Mouse (Mus musculus) stomach, postnatal 0 days (tissue): Measurements from ENCODE around the gene Mdk. TPM values are rescaled to one million over a fixed set of nuclear protein-coding genes. Genes with fewer than 3 reads are reported as not detected.

ENCODE experiments used
- ATAC-seq: fragments of 200-750 bp; cut with Nextera tagmentation; 2 replicates; pipeline ENCODE4 v1.8.0; 2017; ENCODE audit not compliant: low FRiP score, low TSS enrichment
- DNase-seq: peaks from one replicate; pipeline ENCODE4 v3.0.0-alpha.2; 2016; ENCODE audit warnings: low spot score
- H3K27ac ChIP-seq: fragments of 300-500 bp; sonication (generic); replicated peaks from 2 replicates; pipeline ENCODE4 v1.5.1; 2014; ENCODE audit warnings: mild to moderate bottlenecking, control low read depth
- H3K27me3 ChIP-seq: fragments of 300-500 bp; sonication (generic); 2 replicates; pipeline ENCODE4 v1.6.1; 2014; ENCODE audit warnings: low read length; ENCODE audit not compliant: control insufficient read depth, insufficient read depth
- H3K36me3 ChIP-seq: fragments of 300-500 bp; sonication (generic); 2 replicates; pipeline ENCODE4 v1.6.1; 2014; ENCODE audit warnings: low read length, mixed read lengths; ENCODE audit not compliant: control insufficient read depth, insufficient read depth
- H3K4me1 ChIP-seq: fragments of 300-500 bp; sonication (generic); replicated peaks from 2 replicates; pipeline ENCODE4 v1.6.1; 2014; ENCODE audit warnings: antibody characterized with exemption; ENCODE audit not compliant: control insufficient read depth, insufficient read depth
- H3K4me2 ChIP-seq: fragments of 300-500 bp; sonication (generic); replicated peaks from 2 replicates; pipeline ENCODE4 v1.6.1; 2014; ENCODE audit warnings: low read depth, mild to moderate bottlenecking, control low read depth, moderate library complexity
- H3K4me3 ChIP-seq: fragments of 300-500 bp; sonication (generic); 2 replicates; pipeline ENCODE4 v1.5.1; 2014; ENCODE audit warnings: low read depth, low read length, control low read depth
- H3K9ac ChIP-seq: fragments of 300-500 bp; sonication (generic); 2 replicates; pipeline ENCODE4 v1.6.1; 2014; ENCODE audit warnings: mild to moderate bottlenecking, low read length, control low read depth, mixed read lengths
- H3K9me3 ChIP-seq: fragments of 300-500 bp; sonication (generic); 2 replicates; pipeline ENCODE4 v1.6.1; 2016; ENCODE audit warnings: low read length; ENCODE audit not compliant: control insufficient read depth
- CTCF ChIP-seq: IDR thresholded peaks from 2 replicates; pipeline ENCODE4 v1.5.1; 2016; ENCODE audit warnings: antibody characterized with exemption, low read depth, mild to moderate bottlenecking, moderate library complexity
- EP300 ChIP-seq: optimal IDR thresholded peaks from 2 replicates; pipeline ENCODE3; 2016; ENCODE audit warnings: antibody characterized with exemption
- WGBS: fragments of 180-500 bp; shearing (Covaris S2); extraction: QIAGEN DNeasy Blood & Tissue Kit; methylation state at CpG from one replicate; pipeline ENCODE4 v1.1.7; 2014; 5-methylcytosine and 5-hydroxymethylcytosine counted together
- polyA plus RNA-seq: library from polyadenylated mRNA; unstranded; fragments of >200 nt; fragmentation: Nextera tagmentation; extraction: Ambion mirVana; gene quantifications from 2 replicates; pipeline ENCODE4 v1.2.1, GENCODE M21; 2015

Gene Mdk
- polyA plus RNA-seq, 1 experiment from 2014 or later = 157 TPM

DNA sequence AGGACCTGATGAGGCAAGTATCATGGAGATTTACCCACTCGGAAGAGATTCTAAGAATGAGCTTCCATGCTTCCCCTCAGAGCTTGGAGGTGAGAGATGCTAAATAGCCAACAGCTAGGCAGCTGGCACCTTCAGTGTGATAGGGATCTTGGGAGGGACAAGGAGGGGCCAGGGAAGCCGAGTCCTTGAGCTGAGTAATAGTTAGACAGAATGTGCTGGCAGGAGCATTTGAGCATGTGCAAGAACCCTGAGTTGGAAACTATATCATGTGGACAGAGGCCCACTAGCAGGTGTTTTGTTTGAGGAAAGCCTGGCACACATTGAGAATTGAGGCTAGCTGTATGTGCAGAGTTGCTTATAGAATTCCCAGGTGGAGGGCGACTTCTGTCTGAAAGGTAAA, 19.5 kb downstream of the Mdk start:
- Histone ChIP-seq H3K36me3 (peaks cover 19% of the 10 kb centered on the region), H3K4me3 (no peak overlapping the region), H3K4me2 (no peak overlapping the region), H3K4me1 (no peaks in the 10 kb centered on the region), H3K9ac (no peak overlapping the region), H3K9me3 (no peaks in the 10 kb centered on the region), H3K27ac (no peak overlapping the region), H3K27me3 (no peaks in the 10 kb centered on the region)
- 51% methylated on average over 3 of the region's 3 CpGs for WGBS
- ATAC-seq = peak; percentile 72
- peak; percentile 34 for DNase-seq
- TF ChIP-seq EP300 (no peak), CTCF (no peak)

- Histone ChIP-seq H3K4me2 (no peak overlapping the region), H3K27ac (peak overlapping the region; percentile 40; the same call in 1 of the 2 replicates), H3K9me3 (no peaks in the 10 kb centered on the region), H3K4me3 (no peak overlapping the region), H3K27me3 (no peaks in the 10 kb centered on the region), H3K36me3 (peaks cover 5% of the 10 kb centered on the region; the same call in 1 of the 2 replicates), H3K9ac (no peak overlapping the region), H3K4me1 (no peaks in the 10 kb centered on the region; the same call in 1 of the 2 replicates)
- ATAC-seq = 0 out of 2 replicates have a peak, but pooled peaks have one; percentile 32
- WGBS = 75% methylated on average over 2 of the region's 2 CpGs
- DNase-seq = no peak
- TF ChIP-seq EP300 (no peak), CTCF (no peak)
Observed at GRCm38 (mm10) chr2:91906141-91906540, 26.0 kb downstream of the Mdk start.

GRCm38 (mm10) chr2:91904618-91905307, 27.3 kb downstream of the Mdk start:
- Histone ChIP-seq H3K4me1 (no peaks in the 10 kb centered on the region; the same call in 1 of the 2 replicates), H3K36me3 (peaks cover 7% of the 10 kb centered on the region), H3K27ac (peak overlapping the region; percentile 45; the same call in 1 of the 2 replicates), H3K4me3 (no peak overlapping the region), H3K4me2 (no peak overlapping the region), H3K27me3 (no peaks in the 10 kb centered on the region), H3K9ac (no peak overlapping the region), H3K9me3 (no peaks in the 10 kb centered on the region)
- ATAC-seq (peak; percentile 59; the same call in 1 of the 2 replicates), DNase-seq (peak; percentile 23)
- TF ChIP-seq EP300 = no peak
- no peak for TF ChIP-seq CTCF
- 59% methylated on average over 5 of the region's 5 CpGs for WGBS

GRCm38 (mm10) chr2:91903171-91903925, 28.7 kb downstream of the Mdk start:
- WGBS = 88% methylated on average over 3 of the region's 3 CpGs

GRCm38 (mm10) chr2:91902336-91902735, 29.8 kb downstream of the Mdk start:
- Histone ChIP-seq H3K9ac (no peak overlapping the region), H3K4me2 (no peak overlapping the region), H3K9me3 (no peaks in the 10 kb centered on the region), H3K4me1 (no peaks in the 10 kb centered on the region; the same call in 1 of the 2 replicates), H3K27ac (no peak overlapping the region), H3K36me3 (peaks cover 2% of the 10 kb centered on the region; the same call in 1 of the 2 replicates), H3K27me3 (no peaks in the 10 kb centered on the region), H3K4me3 (no peak overlapping the region)
- ATAC-seq (no peak), DNase-seq (no peak)
- no peak for TF ChIP-seq EP300
- no peak for TF ChIP-seq CTCF
- WGBS = 72% methylated on average over 5 of the region's 5 CpGs

More at GRCm38 (mm10) chr2:91903171-91903925, 28.7 kb downstream of the Mdk start:
- Histone ChIP-seq H3K9me3 (no peaks in the 10 kb centered on the region), H3K4me2 (no peak overlapping the region), H3K4me1 (no peaks in the 10 kb centered on the region; the same call in 1 of the 2 replicates), H3K27me3 (no peaks in the 10 kb centered on the region), H3K27ac (no peak overlapping the region), H3K36me3 (peaks cover 2% of the 10 kb centered on the region; the same call in 1 of the 2 replicates), H3K4me3 (no peak overlapping the region), H3K9ac (no peak overlapping the region)
- TF ChIP-seq CTCF = no peak
- no peak for TF ChIP-seq EP300
- DNase-seq = no peak
- ATAC-seq = no peak

DNA sequence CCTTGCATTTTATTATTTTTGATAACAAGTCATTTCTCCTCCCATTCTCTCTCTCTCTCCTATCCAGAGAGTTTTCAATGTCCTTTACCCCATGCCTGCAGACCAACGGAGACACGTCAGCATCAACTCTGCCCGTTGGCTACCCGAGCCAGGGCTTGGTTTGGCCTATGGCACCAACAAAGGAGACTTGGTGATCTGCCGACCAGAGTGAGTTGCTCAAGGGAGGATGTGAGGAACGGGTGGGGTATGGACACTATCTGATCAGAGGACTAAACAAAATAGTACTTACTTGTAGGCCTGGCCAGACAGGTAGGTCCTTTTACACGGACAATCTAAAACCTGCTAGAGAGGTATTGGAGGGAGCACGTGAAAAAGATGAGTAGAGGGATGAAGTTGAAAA, 31.7 kb downstream of the Mdk start:
- no peak for TF ChIP-seq CTCF
- Histone ChIP-seq H3K27me3 (no peaks in the 10 kb centered on the region), H3K9ac (no peak overlapping the region), H3K4me3 (no peak overlapping the region), H3K9me3 (no peaks in the 10 kb centered on the region), H3K4me2 (no peak overlapping the region), H3K36me3 (peaks cover 2% of the 10 kb centered on the region; the same call in 1 of the 2 replicates), H3K4me1 (no peaks in the 10 kb centered on the region; the same call in 1 of the 2 replicates), H3K27ac (no peak overlapping the region)
- 86% methylated on average over 8 of the region's 8 CpGs for WGBS
- DNase-seq = no peak
- ATAC-seq = no peak
